Mouse (Mus musculus): ENCODE results near the gene Itpkb. TPM values are rescaled to one million over a fixed set of nuclear protein-coding genes. Genes with fewer than 3 reads are reported as not detected.

The Itpkb gene
- total and polyA plus RNA-seq, 3 experiments = 3.4 to 9.2 TPM; not detected in 1

GRCm38 (mm10) chr1:180382358-180382757 lies 52.1 kb downstream of the Itpkb start:
- no peaks in the 10 kb centered on the region for H3K9me3 ChIP-seq (replicated peaks; ENCODE audit: insufficient read depth, low read length)
- DNase-seq (ENCODE audit: low read depth, low spot score) = no peak
- H3K4me3 ChIP-seq (ENCODE audit: control insufficient read depth in 1 of 2, insufficient read depth in 1 of 2, low read depth in 2 of 2, low read length in 2 of 2) = no peak overlapping the region
- H3K36me3 ChIP-seq (ENCODE audit: control insufficient read depth in 1 of 2, insufficient read depth in 2 of 2, low read length in 2 of 2) = no peaks in the 10 kb centered on the region; a peak in 1 of 4 replicates
- no peak overlapping the region for H3K9ac ChIP-seq (ENCODE audit: control insufficient read depth, low read depth, low read length, poor library complexity, severe bottlenecking)
- H3K4me1 ChIP-seq (ENCODE audit: control insufficient read depth in 1 of 2, insufficient read depth in 2 of 2, low read length in 2 of 2) = peaks cover 0 to 2% of the 10 kb centered on the region in 2 experiments; a peak in 1 of 4 replicates
- no peak overlapping the region for H3K27ac ChIP-seq (ENCODE audit: control insufficient read depth, low read depth, low read length)
- no peak for TF ChIP-seq NELFE (IDR thresholded peaks at IDR 0.05; ENCODE audit: low read depth, low read length)
- TF ChIP-seq EP300 (IDR thresholded peaks at IDR 0.05; ENCODE audit: low read depth in 1 of 2, low read length in 2 of 2) = no peak
- no peak for TF ChIP-seq POLR2AphosphoS2 (IDR thresholded peaks at IDR 0.05; ENCODE audit: low read length)
- no peak for TF ChIP-seq ETS1 (IDR thresholded peaks at IDR 0.05; ENCODE audit: low read depth, low read length)
- TF ChIP-seq USF1 (IDR thresholded peaks at IDR 0.05; ENCODE audit: low read depth, low read length) = no peak
- TF ChIP-seq KAT2A (conservative IDR thresholded peaks at IDR 0.05; ENCODE audit: low read depth, low read length) = no peak
- TF ChIP-seq MEF2A (IDR thresholded peaks at IDR 0.05; ENCODE audit: extremely low read depth, insufficient replicate concordance, low read depth, low read length, poor library complexity, severe bottlenecking) = no peak
- TF ChIP-seq USF2 (IDR thresholded peaks at IDR 0.05; ENCODE audit: borderline replicate concordance in 1 of 2, insufficient read depth in 1 of 2, low read depth in 1 of 2, low read length in 2 of 2) = no peak
- H3K79me2 ChIP-seq (ENCODE audit: control insufficient read depth, insufficient read depth, low read length, poor library complexity) = no peaks in the 10 kb centered on the region; the same call in 1 of the 2 replicates
- no peaks in the 10 kb centered on the region for H3K27me3 ChIP-seq (ENCODE audit: control insufficient read depth in 1 of 2, insufficient read depth in 2 of 2, low read length in 2 of 2)

- Histone ChIP-seq H3K9me3 (replicated peaks; ENCODE audit: insufficient read depth, low read length) (no peaks in the 10 kb centered on the region), H3K4me1 (ENCODE audit: control insufficient read depth in 1 of 2, insufficient read depth in 2 of 2, low read length in 2 of 2) (peaks cover 2 to 9% of the 10 kb centered on the region in 2 experiments; a peak in 3 of 4 replicates), H3K9ac (ENCODE audit: control insufficient read depth, low read depth, low read length, poor library complexity, severe bottlenecking) (no peak overlapping the region), H3K27ac (ENCODE audit: control insufficient read depth, low read depth, low read length) (no peak overlapping the region), H3K36me3 (ENCODE audit: control insufficient read depth in 1 of 2, insufficient read depth in 2 of 2, low read length in 2 of 2) (peaks cover 0 to 8% of the 10 kb centered on the region in 2 experiments; a peak in 2 of 4 replicates), H3K79me2 (ENCODE audit: control insufficient read depth, insufficient read depth, low read length, poor library complexity) (no peaks in the 10 kb centered on the region; the same call in 1 of the 2 replicates), H3K4me3 (ENCODE audit: control insufficient read depth in 1 of 2, insufficient read depth in 1 of 2, low read depth in 2 of 2, low read length in 2 of 2) (no peak overlapping the region), H3K27me3 (ENCODE audit: control insufficient read depth in 1 of 2, insufficient read depth in 2 of 2, low read length in 2 of 2) (no peaks in the 10 kb centered on the region)
- TF ChIP-seq ZNF384 (IDR thresholded peaks at IDR 0.05; ENCODE audit: low read depth, low read length) (no peak), POLR2A (IDR thresholded peaks at IDR 0.05; ENCODE audit: control insufficient read depth in 1 of 2, insufficient read depth in 1 of 2, low read depth in 1 of 2, low read length in 2 of 2, poor library complexity in 1 of 2) (no peak), ZC3H11A (IDR thresholded peaks at IDR 0.05; ENCODE audit: low read depth, low read length) (no peak)
- no peak for DNase-seq (ENCODE audit: low read depth, low spot score)
Measured at GRCm38 (mm10) chr1:180383884-180384283, 53.6 kb downstream of the Itpkb start.

- Histone ChIP-seq H3K9ac (ENCODE audit: control insufficient read depth, low read depth, low read length, poor library complexity, severe bottlenecking) (no peak overlapping the region), H3K27ac (ENCODE audit: control insufficient read depth, low read depth, low read length) (no peak overlapping the region), H3K4me3 (ENCODE audit: control insufficient read depth in 1 of 2, insufficient read depth in 1 of 2, low read depth in 2 of 2, low read length in 2 of 2) (no peak overlapping the region), H3K36me3 (ENCODE audit: control insufficient read depth in 1 of 2, insufficient read depth in 2 of 2, low read length in 2 of 2) (peaks cover 0 to 8% of the 10 kb centered on the region in 2 experiments; a peak in 2 of 4 replicates), H3K27me3 (ENCODE audit: control insufficient read depth in 1 of 2, insufficient read depth in 2 of 2, low read length in 2 of 2) (no peaks in the 10 kb centered on the region), H3K4me1 (ENCODE audit: control insufficient read depth in 1 of 2, insufficient read depth in 2 of 2, low read length in 2 of 2) (peaks cover 2 to 10% of the 10 kb centered on the region in 2 experiments; a peak in 3 of 4 replicates), H3K9me3 (replicated peaks; ENCODE audit: insufficient read depth, low read length) (no peaks in the 10 kb centered on the region), H3K79me2 (ENCODE audit: control insufficient read depth, insufficient read depth, low read length, poor library complexity) (no peaks in the 10 kb centered on the region; the same call in 1 of the 2 replicates)
- no peak for DNase-seq (ENCODE audit: low read depth, low spot score)
- TF ChIP-seq USF1 (IDR thresholded peaks at IDR 0.05; ENCODE audit: low read depth, low read length) = no peak
- TF ChIP-seq ELF1 (IDR thresholded peaks at IDR 0.05; ENCODE audit: low read depth, low read length) = no peak
- TF ChIP-seq NELFE (IDR thresholded peaks at IDR 0.05; ENCODE audit: low read depth, low read length) = no peak
- no peak for TF ChIP-seq ZC3H11A (IDR thresholded peaks at IDR 0.05; ENCODE audit: low read depth, low read length)
- no peak for TF ChIP-seq UBTF (IDR thresholded peaks at IDR 0.05; ENCODE audit: borderline replicate concordance, insufficient read depth, low read depth, low read length)
- TF ChIP-seq TAL1 (IDR thresholded peaks at IDR 0.05; ENCODE audit: low read length) = no peak
- TF ChIP-seq CTCF (IDR thresholded peaks at IDR 0.05 in 2 of 3, conservative IDR thresholded peaks at IDR 0.05 in 1 of 3; ENCODE audit: control insufficient read depth in 1 of 3, insufficient read depth in 1 of 3, low read depth in 2 of 3, low read length in 3 of 3, poor library complexity in 1 of 3, severe bottlenecking in 1 of 3) = no peak
- TF ChIP-seq POLR2A (IDR thresholded peaks at IDR 0.05; ENCODE audit: control insufficient read depth in 1 of 2, insufficient read depth in 1 of 2, low read depth in 1 of 2, low read length in 2 of 2, poor library complexity in 1 of 2) = no peak
- no peak for TF ChIP-seq RAD21 (IDR thresholded peaks at IDR 0.05; ENCODE audit: low read depth, low read length)
- no peak for TF ChIP-seq ZKSCAN1 (IDR thresholded peaks at IDR 0.05; ENCODE audit: low read depth, low read length)
- no peak for TF ChIP-seq BHLHE40 (IDR thresholded peaks at IDR 0.05; ENCODE audit: borderline replicate concordance, low read depth, low read length)
- no peak for TF ChIP-seq ZMIZ1 (IDR thresholded peaks at IDR 0.05; ENCODE audit: low read depth, low read length)
- TF ChIP-seq MXI1 (IDR thresholded peaks at IDR 0.05; ENCODE audit: low read depth, low read length) = no peak
- TF ChIP-seq POLR2AphosphoS5 (IDR thresholded peaks at IDR 0.05; ENCODE audit: borderline replicate concordance, low read depth, low read length) = no peak
- no peak for TF ChIP-seq MEF2A (IDR thresholded peaks at IDR 0.05; ENCODE audit: extremely low read depth, insufficient replicate concordance, low read depth, low read length, poor library complexity, severe bottlenecking)
- TF ChIP-seq JUND (IDR thresholded peaks at IDR 0.05; ENCODE audit: low read depth, low read length) = no peak
- TF ChIP-seq MYB (IDR thresholded peaks at IDR 0.05; ENCODE audit: low read depth, low read length) = no peak
- TF ChIP-seq HCFC1 (IDR thresholded peaks at IDR 0.05; ENCODE audit: low read depth, low read length) = no peak
Measured at GRCm38 (mm10) chr1:180384486-180384885, 54.2 kb downstream of the Itpkb start.

Measured in MEL (cell line).